Comparison of ENCODE assay signal across 22 mouse cellular contexts in genomic region chr16:25899657-25900056, GRCm38 (mm10).
DNase-seq lines count a peak whose midpoint lies in the region; ATAC-seq and TF ChIP-seq lines count a peak whose summit lies in the region.
"Had no signal": no experiment of that assay in that cellular context is flagged by ENCODE, and none has a peak within 500 bp of the region (broad histone marks: within the 10 kb centered on the region; RNA-seq: fewer than 3 reads in every experiment).

No protein-coding gene starts in this region.

- peak; percentile 7 for DNase-seq in heart, adult 11 months
- DNase-seq in liver, adult 2 months (ENCODE audit: extremely low read depth, low read depth, low spot score) = peak; percentile 93
- DNase-seq in liver (no peak), 3T3-L1 (ENCODE audit: low read depth, low spot score) (peak; percentile 41)
- peak; percentile 37 for DNase-seq in lung, postnatal 0 days (ENCODE audit: low spot score)
- DNase-seq in spleen, postnatal 4 days (ENCODE audit: low spot score in 2 of 2) = no peak
- DNase-seq: adrenal gland, adult 2 months; adrenal gland, postnatal 25 days; cerebellum, adult 18-20 months; cerebellum, adult 9-11 months; gastrocnemius, postnatal 36 days; heart, adult 2 months had no signal

- no peak overlapping the region for H3K27ac ChIP-seq in heart, embryonic 12.5 days (ENCODE audit: poor library complexity, severe bottlenecking)
- H3K27ac ChIP-seq in liver, adult 2 months (replicated peaks; ENCODE audit: insufficient read depth, low read depth, low read length) = peak overlapping the region; percentile 99
- H3K27ac ChIP-seq in lung, postnatal 0 days (ENCODE audit: low read length) = 0 out of 2 replicates have a peak overlapping the region, but pooled peaks have one; percentile 47
- H3K27ac ChIP-seq in midbrain, embryonic 15.5 days = no peak overlapping the region
- H3K27ac ChIP-seq: embryonic facial prominence, embryonic 15.5 days; forebrain, embryonic 10.5 days; heart, adult 2 months; hindbrain, embryonic 14.5 days had no signal

- no peaks in the 10 kb centered on the region for H3K27me3 ChIP-seq in heart, embryonic 12.5 days (replicated peaks)
- H3K27me3 ChIP-seq in liver, adult 2 months (ENCODE audit: control insufficient read depth, insufficient read depth, low read length) = no peaks in the 10 kb centered on the region
- H3K27me3 ChIP-seq in lung, postnatal 0 days (replicated peaks; ENCODE audit: insufficient read depth, low read length) = no peaks in the 10 kb centered on the region
- no peaks in the 10 kb centered on the region for H3K27me3 ChIP-seq in midbrain, embryonic 15.5 days (replicated peaks)
- H3K27me3 ChIP-seq: embryonic facial prominence, embryonic 15.5 days had no signal

- no peak for ATAC-seq in heart, embryonic 12.5 days (ENCODE audit: insufficient number of reproducible peaks, low FRiP score)
- ATAC-seq in lung, postnatal 0 days = no peak
- no peak for ATAC-seq in midbrain, embryonic 15.5 days (replicated peaks)
- ATAC-seq: activated CD4-positive, CD25-positive, alpha-beta regulatory T cell, adult 4 months; forebrain, embryonic 14.5 days had no signal

- no peak overlapping the region for H3K4me3 ChIP-seq in heart, embryonic 12.5 days
- H3K4me3 ChIP-seq in liver, adult 2 months (ENCODE audit: insufficient read depth, low read depth, low read length) = no peak overlapping the region
- H3K4me3 ChIP-seq in lung, postnatal 0 days (ENCODE audit: low read depth, low read length) = no peak overlapping the region
- H3K4me3 ChIP-seq in midbrain, embryonic 15.5 days = no peak overlapping the region
- H3K4me3 ChIP-seq: embryonic facial prominence, embryonic 15.5 days; erythroblast, embryonic 14.5 days; forebrain, embryonic 10.5 days; heart, adult 2 months; hindbrain, embryonic 10.5 days had no signal

- no peak for TF ChIP-seq CTCF in liver, adult 2 months (IDR thresholded peaks at IDR 0.05; ENCODE audit: low read depth, low read length)
- no peak for TF ChIP-seq CTCF in lung, postnatal 0 days (IDR thresholded peaks at IDR 0.05)

- no peak for TF ChIP-seq POLR2A in liver, adult 2 months (IDR thresholded peaks at IDR 0.05; ENCODE audit: extremely low read depth, insufficient read depth, low read length)

- no peaks in the 10 kb centered on the region for H3K79me2 ChIP-seq in liver, adult 2 months (ENCODE audit: control insufficient read depth, insufficient read depth, low read length)

- 0 out of 2 replicates have a peak, but pooled peaks have one; percentile 30 for TF ChIP-seq EP300 in lung, postnatal 0 days (IDR thresholded peaks at IDR 0.05)

- H3K4me2 ChIP-seq in heart, embryonic 12.5 days = no peak overlapping the region
- H3K4me2 ChIP-seq in lung, postnatal 0 days (replicated peaks; ENCODE audit: low read depth, low read length) = no peak overlapping the region
- H3K4me2 ChIP-seq in midbrain, embryonic 15.5 days = no peak overlapping the region
- H3K4me2 ChIP-seq: embryonic facial prominence, embryonic 15.5 days; heart, embryonic 11.5 days; hindbrain, embryonic 14.5 days had no signal

- H3K9ac ChIP-seq in heart, embryonic 12.5 days = no peak overlapping the region
- no peak overlapping the region for H3K9ac ChIP-seq in liver, adult 2 months (ENCODE audit: low read depth, low read length)
- H3K9ac ChIP-seq in lung, postnatal 0 days (replicated peaks; ENCODE audit: low read depth) = no peak overlapping the region
- no peak overlapping the region for H3K9ac ChIP-seq in midbrain, embryonic 15.5 days
- H3K9ac ChIP-seq: embryonic facial prominence, embryonic 15.5 days; hindbrain, embryonic 14.5 days had no signal

- H3K36me3 ChIP-seq in heart, embryonic 12.5 days = no peaks in the 10 kb centered on the region
- H3K36me3 ChIP-seq in liver, adult 2 months (ENCODE audit: control insufficient read depth, insufficient read depth, low read length) = no peaks in the 10 kb centered on the region
- H3K36me3 ChIP-seq in lung, postnatal 0 days (ENCODE audit: insufficient read depth, low read length) = no peaks in the 10 kb centered on the region
- H3K36me3 ChIP-seq in midbrain, embryonic 15.5 days (replicated peaks) = no peaks in the 10 kb centered on the region
- H3K36me3 ChIP-seq: embryonic facial prominence, embryonic 15.5 days; forebrain, embryonic 10.5 days; hindbrain, embryonic 10.5 days had no signal

- 78% methylated on average over 2 of the region's 2 CpGs for WGBS in heart, embryonic 12.5 days
- WGBS in liver, adult 2 months = 16% methylated on average over 2 of the region's 2 CpGs
- WGBS in lung, postnatal 0 days = 44% methylated on average over 2 of the region's 2 CpGs
- WGBS in midbrain, embryonic 15.5 days = 92% methylated on average over 2 of the region's 2 CpGs

- no peaks in the 10 kb centered on the region for H3K9me3 ChIP-seq in heart, embryonic 12.5 days (replicated peaks)
- H3K9me3 ChIP-seq in lung, postnatal 0 days (ENCODE audit: low read length) = no peaks in the 10 kb centered on the region
- H3K9me3 ChIP-seq in midbrain, embryonic 15.5 days = no peaks in the 10 kb centered on the region
- H3K9me3 ChIP-seq: embryonic facial prominence, embryonic 15.5 days; forebrain, embryonic 10.5 days; hindbrain, embryonic 10.5 days had no signal

- no peaks in the 10 kb centered on the region for H3K4me1 ChIP-seq in heart, embryonic 12.5 days (replicated peaks)
- peaks cover 15% of the 10 kb centered on the region for H3K4me1 ChIP-seq in liver, adult 2 months (ENCODE audit: control insufficient read depth, insufficient read depth, low read length)
- no peaks in the 10 kb centered on the region; the same call in 1 of the 2 replicates for H3K4me1 ChIP-seq in lung, postnatal 0 days (ENCODE audit: insufficient read depth, low read depth, low read length)
- no peaks in the 10 kb centered on the region for H3K4me1 ChIP-seq in midbrain, embryonic 15.5 days
- H3K4me1 ChIP-seq: embryonic facial prominence, embryonic 15.5 days had no signal

Comparison
In these comparisons a context has a peak if more than half of its experiments do, and no peak if none do; other contexts are left out.
1. DNase-seq: peak in heart, adult 11 months (single experiment), liver, adult 2 months (single experiment), 3T3-L1 (single experiment) and lung, postnatal 0 days (single experiment); none in liver (single experiment) and spleen, postnatal 4 days (0 of 2).
2. H3K27ac ChIP-seq: peak in liver, adult 2 months (single experiment) and lung, postnatal 0 days (single experiment); none in heart, embryonic 12.5 days (single experiment) and midbrain, embryonic 15.5 days (single experiment).